Mouse (Mus musculus): ENCODE measurements at regions not wholly inside any gene's neighbourhood (a gene's known extent, or its start where the extent isn't known, plus 50 kb on each side); places are given as distances from the start of the nearest gene placed in this dataset.

DNA sequence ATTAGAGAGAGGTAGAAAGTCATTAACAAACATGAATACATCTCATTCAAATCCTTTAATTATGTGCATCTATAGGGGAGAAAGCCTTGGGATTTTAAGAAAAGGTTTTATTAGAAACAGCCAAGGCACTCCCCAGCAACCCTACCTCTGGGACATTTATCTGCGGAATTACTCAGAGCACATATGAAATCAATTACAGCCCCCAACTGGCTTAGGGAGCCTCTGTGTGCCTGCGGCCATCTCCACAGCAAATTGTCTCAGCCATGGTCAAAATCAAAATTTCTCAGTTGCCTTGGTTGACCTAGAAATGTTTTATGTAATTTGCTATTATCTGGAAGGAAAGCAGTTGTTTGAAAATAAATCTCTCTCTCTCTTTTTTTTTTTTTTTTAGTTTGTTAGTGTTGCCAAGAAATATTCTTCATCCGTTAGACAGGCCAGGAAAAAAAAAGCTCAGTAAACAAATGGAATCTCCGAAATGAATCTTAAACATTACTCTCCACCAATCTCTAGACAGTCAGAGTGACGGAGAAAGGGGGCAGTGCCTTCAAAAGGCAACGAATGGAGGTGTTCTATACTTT, 110.0 kb upstream of the Lpar1 start:
- H3K4me1 ChIP-seq (ENCODE audit: control insufficient read depth, insufficient read depth, low read length) = no peaks in the 10 kb centered on the region
- TF ChIP-seq CTCF (IDR thresholded peaks at IDR 0.05; ENCODE audit: low read depth, low read length) = no peak
- TF ChIP-seq POLR2A (IDR thresholded peaks at IDR 0.05; ENCODE audit: borderline replicate concordance, low read depth, low read length) = no peak
- H3K27ac ChIP-seq (ENCODE audit: insufficient read depth, low read depth, low read length) = no peak overlapping the region
- H3K4me3 ChIP-seq (ENCODE audit: insufficient read depth, low read length) = no peak overlapping the region

DNA sequence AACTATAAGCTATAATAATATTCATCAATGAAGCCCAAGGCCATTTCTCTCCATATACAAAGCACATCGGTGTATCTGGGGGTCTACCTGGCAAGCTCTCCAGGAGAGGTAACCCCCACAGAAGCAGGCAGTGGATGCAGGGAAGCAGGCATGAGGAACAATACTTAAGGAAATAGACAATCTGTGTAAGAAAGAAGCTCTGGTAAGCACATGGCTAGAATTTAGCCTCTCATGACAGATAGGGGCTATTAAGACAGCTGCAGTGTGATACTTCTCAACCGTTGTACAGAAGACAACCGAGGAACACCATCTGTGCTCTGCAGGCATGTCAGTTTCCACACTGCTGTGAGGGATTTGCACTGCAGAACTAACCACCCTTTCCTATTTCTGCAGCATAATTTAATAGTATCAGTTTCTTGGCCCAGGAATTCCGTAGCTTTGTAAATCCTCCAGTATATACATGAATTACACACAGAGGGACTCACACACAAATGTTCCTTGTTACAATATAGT, 108.1 kb upstream of the Lpar1 start:
- Histone ChIP-seq H3K4me3 (ENCODE audit: insufficient read depth, low read length) (no peak overlapping the region), H3K27ac (ENCODE audit: insufficient read depth, low read depth, low read length) (no peak overlapping the region), H3K4me1 (ENCODE audit: control insufficient read depth, insufficient read depth, low read length) (no peaks in the 10 kb centered on the region)
- TF ChIP-seq POLR2A (IDR thresholded peaks at IDR 0.05; ENCODE audit: borderline replicate concordance, low read depth, low read length) (no peak), CTCF (IDR thresholded peaks at IDR 0.05; ENCODE audit: low read depth, low read length) (no peak)

DNA sequence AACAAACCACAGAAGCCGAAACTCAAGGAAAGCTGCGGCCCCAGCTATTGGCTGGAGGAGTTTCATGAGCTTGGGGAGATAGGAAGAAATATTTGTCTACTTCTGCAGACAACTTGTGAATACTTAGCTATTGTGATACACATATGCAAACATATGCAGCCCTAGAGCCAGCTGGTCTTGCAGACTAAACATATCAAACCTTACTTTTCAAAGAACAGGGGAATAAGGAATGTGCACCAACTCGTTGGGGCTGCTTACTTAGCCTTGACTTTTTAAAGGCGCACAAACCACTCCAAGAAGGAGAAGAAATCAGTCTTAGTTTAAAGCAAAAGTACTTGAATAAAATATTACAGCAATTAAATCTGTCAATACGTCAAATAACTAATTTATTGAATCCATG, 106.8 kb upstream of the Lpar1 start:
- no peaks in the 10 kb centered on the region for H3K4me1 ChIP-seq (ENCODE audit: control insufficient read depth, insufficient read depth, low read length)
- no peak overlapping the region for H3K4me3 ChIP-seq (ENCODE audit: insufficient read depth, low read length)
- no peak overlapping the region for H3K27ac ChIP-seq (ENCODE audit: insufficient read depth, low read depth, low read length)
- no peak for TF ChIP-seq POLR2A (IDR thresholded peaks at IDR 0.05; ENCODE audit: borderline replicate concordance, low read depth, low read length)
- TF ChIP-seq CTCF (IDR thresholded peaks at IDR 0.05; ENCODE audit: low read depth, low read length) = no peak

DNA sequence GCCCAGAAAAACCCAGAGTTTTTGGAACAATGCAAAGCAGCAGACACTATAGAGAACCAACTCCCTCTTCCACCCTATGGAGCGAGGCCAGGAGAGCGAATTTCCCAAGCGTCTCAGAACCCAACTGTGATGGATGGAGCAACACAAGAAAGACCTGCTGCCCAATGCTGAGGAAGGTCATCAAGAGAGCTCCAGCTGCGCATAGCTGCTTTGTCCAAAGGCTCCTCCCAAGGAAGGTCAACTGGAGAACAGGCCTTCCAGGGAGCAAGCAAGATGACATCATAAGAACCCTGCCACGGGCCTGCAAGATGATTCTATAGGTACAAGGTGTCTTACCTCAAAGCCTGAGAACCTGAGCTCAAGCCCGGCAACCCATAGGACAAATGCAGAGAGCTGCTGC, 104.5 kb upstream of the Lpar1 start:
- TF ChIP-seq CTCF (IDR thresholded peaks at IDR 0.05; ENCODE audit: low read depth, low read length) = no peak
- TF ChIP-seq POLR2A (IDR thresholded peaks at IDR 0.05; ENCODE audit: borderline replicate concordance, low read depth, low read length) = no peak
- H3K4me3 ChIP-seq (ENCODE audit: insufficient read depth, low read length) = no peak overlapping the region
- no peaks in the 10 kb centered on the region for H3K4me1 ChIP-seq (ENCODE audit: control insufficient read depth, insufficient read depth, low read length)
- H3K27ac ChIP-seq (ENCODE audit: insufficient read depth, low read depth, low read length) = no peak overlapping the region

DNA sequence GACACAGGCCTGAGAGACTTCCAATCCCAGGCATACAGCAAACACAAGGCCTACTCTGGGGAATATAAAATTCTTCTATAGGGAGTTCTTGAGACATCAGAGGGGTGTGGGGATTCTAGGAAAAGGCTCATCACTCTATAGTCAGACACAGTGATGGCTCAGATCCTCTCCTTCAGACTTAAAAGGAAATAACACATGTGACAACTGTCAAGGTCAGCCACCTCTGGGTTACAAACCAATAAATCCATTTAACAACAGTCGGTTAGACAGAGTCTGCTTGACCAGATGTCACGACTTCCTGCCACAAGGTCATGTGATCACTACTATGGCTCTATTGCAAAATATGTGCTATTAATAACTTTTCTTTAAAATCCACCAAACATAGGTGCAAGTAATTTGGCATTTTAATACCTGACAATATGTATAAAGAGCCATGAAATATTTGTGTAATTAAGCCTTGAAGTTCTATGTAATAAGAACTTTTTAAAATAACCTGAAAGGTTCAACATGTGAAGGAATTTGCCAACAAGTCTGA, 94.1 kb upstream of the Lpar1 start:
- Histone ChIP-seq H3K4me3 (ENCODE audit: insufficient read depth, low read length) (no peak overlapping the region), H3K4me1 (ENCODE audit: control insufficient read depth, insufficient read depth, low read length) (peaks cover 11% of the 10 kb centered on the region), H3K27ac (ENCODE audit: insufficient read depth, low read depth, low read length) (no peak overlapping the region)
- no peak for TF ChIP-seq POLR2A (IDR thresholded peaks at IDR 0.05; ENCODE audit: borderline replicate concordance, low read depth, low read length)
- no peak for TF ChIP-seq CTCF (IDR thresholded peaks at IDR 0.05; ENCODE audit: low read depth, low read length)

DNA sequence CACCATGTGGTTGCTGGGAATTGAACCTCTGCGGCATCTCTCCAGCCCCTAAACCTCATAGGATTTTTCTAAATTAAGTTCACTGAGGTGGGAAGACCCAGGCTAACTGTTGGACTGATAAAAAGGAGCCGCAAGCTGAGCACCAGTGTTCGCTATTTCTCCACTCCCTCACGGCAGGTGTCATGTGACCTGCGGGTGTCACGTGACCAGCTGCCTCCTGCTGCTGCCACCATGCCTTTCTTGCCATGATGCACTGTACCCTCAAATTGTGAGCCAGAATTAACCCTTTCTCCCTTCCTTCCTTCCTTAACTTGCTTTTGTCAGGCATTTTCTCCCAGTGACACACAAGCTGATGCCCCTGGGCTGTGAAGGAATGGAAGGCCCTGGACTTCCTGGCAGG, 93.1 kb upstream of the Lpar1 start:
- no peak overlapping the region for H3K27ac ChIP-seq (ENCODE audit: insufficient read depth, low read depth, low read length)
- TF ChIP-seq POLR2A (IDR thresholded peaks at IDR 0.05; ENCODE audit: borderline replicate concordance, low read depth, low read length) (no peak), CTCF (IDR thresholded peaks at IDR 0.05; ENCODE audit: low read depth, low read length) (no peak)
- H3K4me1 ChIP-seq (ENCODE audit: control insufficient read depth, insufficient read depth, low read length) = peaks cover 11% of the 10 kb centered on the region
- no peak overlapping the region for H3K4me3 ChIP-seq (ENCODE audit: insufficient read depth, low read length)

DNA sequence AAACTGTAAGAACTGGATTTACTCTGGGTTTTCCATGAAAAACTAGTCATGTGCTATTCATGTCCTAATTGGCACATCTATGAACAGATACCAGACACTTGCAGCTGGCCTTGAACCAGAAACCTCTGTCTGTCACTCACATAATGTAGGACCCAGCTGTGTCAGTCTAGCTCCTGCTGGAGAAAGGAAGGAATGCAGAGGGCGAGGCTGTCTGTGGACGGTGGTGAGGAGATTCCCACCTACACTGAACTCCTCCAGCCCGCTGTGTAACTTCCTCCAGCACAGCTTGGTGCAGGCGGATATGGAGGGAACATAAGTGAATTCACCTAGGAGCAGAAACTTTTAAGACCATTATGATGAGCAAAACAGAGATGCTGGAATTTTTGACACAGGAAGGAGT, 89.7 kb upstream of the Lpar1 start:
- TF ChIP-seq CTCF (IDR thresholded peaks at IDR 0.05; ENCODE audit: low read depth, low read length) (no peak), POLR2A (IDR thresholded peaks at IDR 0.05; ENCODE audit: borderline replicate concordance, low read depth, low read length) (no peak)
- Histone ChIP-seq H3K27ac (ENCODE audit: insufficient read depth, low read depth, low read length) (no peak overlapping the region), H3K4me3 (ENCODE audit: insufficient read depth, low read length) (no peak overlapping the region), H3K4me1 (ENCODE audit: control insufficient read depth, insufficient read depth, low read length) (peaks cover 11% of the 10 kb centered on the region)

DNA sequence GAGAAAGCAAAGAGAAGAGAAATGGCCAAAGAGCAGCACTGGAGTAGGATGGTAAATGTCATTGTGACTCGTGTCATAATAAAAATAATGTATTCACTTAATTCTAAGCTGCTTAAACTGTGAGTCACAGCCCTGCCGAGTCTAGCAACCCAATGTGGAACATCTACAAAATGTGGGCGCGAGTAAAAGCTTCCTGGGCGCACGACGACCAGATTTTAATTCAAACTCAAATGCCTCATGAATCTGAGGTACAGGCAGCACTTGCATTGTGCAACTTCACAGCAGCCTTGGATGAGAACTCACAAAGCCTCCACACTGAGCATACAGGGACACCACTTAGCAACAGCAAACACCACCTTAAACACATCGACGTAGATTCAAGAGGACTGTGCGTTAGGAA, 88.5 kb upstream of the Lpar1 start:
- Histone ChIP-seq H3K4me3 (ENCODE audit: insufficient read depth, low read length) (no peak overlapping the region), H3K27ac (ENCODE audit: insufficient read depth, low read depth, low read length) (no peak overlapping the region), H3K4me1 (ENCODE audit: control insufficient read depth, insufficient read depth, low read length) (peaks cover 4% of the 10 kb centered on the region)
- TF ChIP-seq POLR2A (IDR thresholded peaks at IDR 0.05; ENCODE audit: borderline replicate concordance, low read depth, low read length) (no peak), CTCF (IDR thresholded peaks at IDR 0.05; ENCODE audit: low read depth, low read length) (no peak)

DNA sequence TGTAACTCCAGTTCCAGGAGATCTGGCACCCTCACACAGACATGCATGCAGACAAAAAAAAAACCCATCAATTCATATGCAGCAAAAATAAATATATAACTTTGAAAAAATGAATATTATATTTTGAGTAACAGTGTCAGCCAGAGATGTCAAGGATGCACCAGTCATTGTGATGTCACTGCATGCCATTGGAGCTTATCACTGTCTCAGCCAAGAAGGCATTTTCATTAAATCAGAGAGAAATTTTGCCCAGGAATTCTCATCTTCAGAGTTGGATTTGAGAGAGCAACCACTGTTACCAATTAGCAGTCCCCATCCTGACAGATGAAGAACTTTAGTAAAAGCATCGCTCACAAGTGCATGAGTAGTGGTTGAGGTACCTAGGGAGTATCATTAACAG, 79.0 kb upstream of the Lpar1 start:
- Histone ChIP-seq H3K4me1 (ENCODE audit: control insufficient read depth, insufficient read depth, low read length) (no peaks in the 10 kb centered on the region), H3K4me3 (ENCODE audit: insufficient read depth, low read length) (no peak overlapping the region), H3K27ac (ENCODE audit: insufficient read depth, low read depth, low read length) (no peak overlapping the region)
- TF ChIP-seq POLR2A (IDR thresholded peaks at IDR 0.05; ENCODE audit: borderline replicate concordance, low read depth, low read length) (no peak), CTCF (IDR thresholded peaks at IDR 0.05; ENCODE audit: low read depth, low read length) (no peak)

DNA sequence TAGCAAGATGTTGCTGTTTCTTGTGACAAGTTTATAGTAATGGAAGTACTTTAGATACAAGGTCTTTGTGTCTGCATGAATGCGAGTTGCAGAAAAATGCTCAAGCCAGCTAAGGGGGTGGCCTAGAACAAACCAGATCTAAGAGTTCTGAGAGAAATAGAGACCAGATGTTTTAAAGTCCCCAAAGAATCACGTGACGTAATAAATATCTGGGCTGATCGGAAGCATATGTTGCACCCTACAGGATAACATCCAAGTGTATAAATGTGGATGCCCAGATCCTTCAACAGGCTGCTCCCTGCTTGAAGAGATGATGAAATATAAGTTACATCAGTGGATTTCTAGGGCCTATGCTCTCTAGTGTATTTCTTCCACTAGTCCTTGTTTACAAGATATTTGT, 77.7 kb upstream of the Lpar1 start:
- no peak for TF ChIP-seq CTCF (IDR thresholded peaks at IDR 0.05; ENCODE audit: low read depth, low read length)
- no peak for TF ChIP-seq POLR2A (IDR thresholded peaks at IDR 0.05; ENCODE audit: borderline replicate concordance, low read depth, low read length)
- Histone ChIP-seq H3K4me3 (ENCODE audit: insufficient read depth, low read length) (no peak overlapping the region), H3K27ac (ENCODE audit: insufficient read depth, low read depth, low read length) (no peak overlapping the region), H3K4me1 (ENCODE audit: control insufficient read depth, insufficient read depth, low read length) (no peaks in the 10 kb centered on the region)

Data from bone marrow macrophage, adult 2 months (primary cell).